Mouse (Mus musculus) heart, embryonic 10.5 days (tissue): ENCODE measurements around the gene AW551984. TPM values are rescaled to one million over a fixed set of nuclear protein-coding genes. Genes with fewer than 3 reads are reported as not detected.

ENCODE experiments used
- DNase-seq: peaks from one replicate; pipeline ENCODE4 v3.0.0-alpha.2; 2017; ENCODE audit warnings: low spot score
- H3K27ac ChIP-seq: fragments of 300-500 bp; sonication (generic); 2 replicates; pipeline ENCODE4 v1.5.1; 2016; ENCODE audit warnings: mild to moderate bottlenecking
- H3K27me3 ChIP-seq: fragments of 300-500 bp; sonication (generic); 2 replicates; pipeline ENCODE4 v1.6.1; 2016; ENCODE audit warnings: mild to moderate bottlenecking; ENCODE audit not compliant: poor library complexity, insufficient read depth, severe bottlenecking
- H3K36me3 ChIP-seq: fragments of 300-500 bp; sonication (generic); 2 replicates; pipeline ENCODE4 v1.6.1; 2016; ENCODE audit warnings: mild to moderate bottlenecking, moderate library complexity
- H3K4me1 ChIP-seq: fragments of 300-500 bp; sonication (generic); 2 replicates; pipeline ENCODE4 v1.6.1; 2016; ENCODE audit warnings: mild to moderate bottlenecking
- H3K4me3 ChIP-seq: fragments of 300-500 bp; sonication (generic); 2 replicates; pipeline ENCODE4 v1.5.1; 2016; ENCODE audit warnings: mild to moderate bottlenecking, moderate library complexity
- H3K9me3 ChIP-seq: fragments of 300-500 bp; sonication (generic); 2 replicates; pipeline ENCODE4 v1.6.1; 2016; ENCODE audit warnings: mild to moderate bottlenecking, moderate library complexity
- WGBS: fragments of 180-500 bp; shearing (Covaris S2); methylation state at CpG from one replicate; pipeline ENCODE4 v1.1.7; 2016; 5-methylcytosine and 5-hydroxymethylcytosine counted together
- polyA plus RNA-seq: library from polyadenylated mRNA; unstranded; fragments of >200 nt; fragmentation: Nextera tagmentation; extraction: Ambion mirVana; gene quantifications from 2 replicates; pipeline ENCODE4 v1.2.1, GENCODE M21; 2016

AW551984 gene
- polyA plus RNA-seq, 1 experiment from 2014 or later: 12.8 TPM

- 58% methylated on average over 5 of the region's 5 CpGs for WGBS
- no peaks in the 10 kb centered on the region for H3K4me1 ChIP-seq
- no peak overlapping the region for H3K4me3 ChIP-seq
- no peak for DNase-seq
- H3K36me3 ChIP-seq: no peaks in the 10 kb centered on the region
- H3K9me3 ChIP-seq: no peaks in the 10 kb centered on the region
- no peaks in the 10 kb centered on the region for H3K27me3 ChIP-seq
- H3K27ac ChIP-seq: peak overlapping the region; percentile 29; the same call in 1 of the 2 replicates
Observed at GRCm38 (mm10) chr9:39577050-39577449, 27.2 kb downstream of the AW551984 start.

- Histone ChIP-seq H3K27me3 (no peaks in the 10 kb centered on the region), H3K27ac (no peak within 1 kb of the TSS), H3K4me1 (no peaks in the 10 kb centered on the region), H3K36me3 (no peaks in the 10 kb centered on the region), H3K4me3 (no peak within 1 kb of the TSS), H3K9me3 (no peaks in the 10 kb centered on the region)
- DNase-seq: no peak
- 83% methylated on average over 3 of the region's 3 CpGs for WGBS
Observed at GRCm38 (mm10) chr9:39575469-39575868, 28.7 kb downstream of the AW551984 start, which contains the start of gene Olfr959. TSS of gene Olfr959 (minus strand) at chr9:39575569.

GRCm38 (mm10) chr9:39558349-39558647 lies 45.9 kb downstream of the AW551984 start:
- no peak for DNase-seq
- Histone ChIP-seq H3K27me3 (no peaks in the 10 kb centered on the region), H3K27ac (no peak overlapping the region), H3K4me3 (no peak overlapping the region), H3K4me1 (no peaks in the 10 kb centered on the region), H3K36me3 (no peaks in the 10 kb centered on the region), H3K9me3 (no peaks in the 10 kb centered on the region)

- no peak for DNase-seq
- Histone ChIP-seq H3K36me3 (no peaks in the 10 kb centered on the region), H3K4me1 (no peaks in the 10 kb centered on the region), H3K27me3 (no peaks in the 10 kb centered on the region), H3K4me3 (no peak overlapping the region), H3K9me3 (no peaks in the 10 kb centered on the region), H3K27ac (no peak overlapping the region)
- WGBS: 54% methylated on average over 3 of the region's 3 CpGs
Observed at GRCm38 (mm10) chr9:39557529-39558348, 46.5 kb downstream of the AW551984 start.

- no peaks in the 10 kb centered on the region for H3K4me1 ChIP-seq
- no peaks in the 10 kb centered on the region for H3K36me3 ChIP-seq
- H3K9me3 ChIP-seq: no peaks in the 10 kb centered on the region
- H3K27me3 ChIP-seq: no peaks in the 10 kb centered on the region
- no peak for DNase-seq
- H3K27ac ChIP-seq: no peak within 1 kb of the TSS
- WGBS: 74% methylated on average over 2 of the region's 2 CpGs
- H3K4me3 ChIP-seq: no peak within 1 kb of the TSS
Observed at GRCm38 (mm10) chr9:39553946-39554345, 50.3 kb downstream of the AW551984 start, which contains the start of gene Olfr958. TSS of gene Olfr958 (minus strand) at chr9:39554054.

GRCm38 (mm10) chr9:39550806-39551205 lies 53.4 kb downstream of the AW551984 start:
- Histone ChIP-seq H3K4me3 (no peak overlapping the region), H3K36me3 (no peaks in the 10 kb centered on the region), H3K4me1 (no peaks in the 10 kb centered on the region), H3K27me3 (no peaks in the 10 kb centered on the region), H3K9me3 (no peaks in the 10 kb centered on the region), H3K27ac (no peak overlapping the region)
- WGBS: 82% methylated on average over 5 of the region's 5 CpGs
- DNase-seq: no peak

Other genes with a start within 250 kb of the AW551984 start
- gene Olfr951, start 217.0 kb downstream of the AW551984 start, polyA plus RNA-seq: not detected in 2 replicates
- not detected in 2 replicates for gene Olfr952, start 177.3 kb downstream of the AW551984 start, polyA plus RNA-seq
- gene Olfr954, start 147.7 kb downstream of the AW551984 start, polyA plus RNA-seq: not detected in 2 replicates
- gene Olfr955, start 132.5 kb downstream of the AW551984 start, polyA plus RNA-seq: not detected in 2 replicates
- not detected in 2 replicates for gene Olfr44, start 110.4 kb downstream of the AW551984 start, polyA plus RNA-seq
- not detected in 2 replicates for gene Olfr957, start 88.6 kb downstream of the AW551984 start, polyA plus RNA-seq
- gene Olfr958, start 50.3 kb downstream of the AW551984 start, polyA plus RNA-seq: not detected in 2 replicates
- gene Olfr959, start 28.8 kb downstream of the AW551984 start, polyA plus RNA-seq: not detected in 2 replicates
- not detected in 2 replicates for gene Olfr148, start 6.3 kb upstream of the AW551984 start, polyA plus RNA-seq
- gene Olfr960, start 17.0 kb upstream of the AW551984 start, polyA plus RNA-seq: not detected in 2 replicates
- not detected in 2 replicates for gene Olfr961, start 40.7 kb upstream of the AW551984 start, polyA plus RNA-seq
- not detected in 2 replicates for gene Olfr963, start 62.8 kb upstream of the AW551984 start, polyA plus RNA-seq
- not detected in 2 replicates for gene Olfr149, start 102.7 kb upstream of the AW551984 start, polyA plus RNA-seq
- not detected in 2 replicates for gene Olfr965, start 107.0 kb upstream of the AW551984 start, polyA plus RNA-seq
- gene Olfr150, start 126.6 kb upstream of the AW551984 start, polyA plus RNA-seq: not detected in 2 replicates
- not detected in 2 replicates for gene Olfr967, start 141.8 kb upstream of the AW551984 start, polyA plus RNA-seq
- gene Olfr968, start 178.8 kb upstream of the AW551984 start, polyA plus RNA-seq: not detected in 2 replicates
- not detected in 2 replicates for gene Olfr969, start 186.5 kb upstream of the AW551984 start, polyA plus RNA-seq
- gene Olfr970, start 204.5 kb upstream of the AW551984 start, polyA plus RNA-seq: not detected in 2 replicates
- not detected in 2 replicates for gene Olfr971, start 232.5 kb upstream of the AW551984 start, polyA plus RNA-seq